Mouse (Mus musculus) adrenal gland, postnatal 10 days (tissue): ENCODE results near the gene Gm43191. TPM values are rescaled to one million over a fixed set of nuclear protein-coding genes. Genes with fewer than 3 reads are reported as not detected.
"Not testable (repeated sequence)": the region's sequence is repeated elsewhere in the genome, so short reads cannot be mapped to it uniquely, and the experiment has no call there.

Experiments
- DNase-seq: peaks from one replicate; pipeline ENCODE4 v3.0.0; 2021; ENCODE audit warnings: mixed read lengths
- total RNA-seq, 2 experiments: library from RNA; stranded (reverse); gene quantifications; 2 replicates each; pipeline ENCODE4 v1.2.3; 2021

Gm43191 gene
- total RNA-seq, 2 experiments from 2014 or later: not detected

DNA sequence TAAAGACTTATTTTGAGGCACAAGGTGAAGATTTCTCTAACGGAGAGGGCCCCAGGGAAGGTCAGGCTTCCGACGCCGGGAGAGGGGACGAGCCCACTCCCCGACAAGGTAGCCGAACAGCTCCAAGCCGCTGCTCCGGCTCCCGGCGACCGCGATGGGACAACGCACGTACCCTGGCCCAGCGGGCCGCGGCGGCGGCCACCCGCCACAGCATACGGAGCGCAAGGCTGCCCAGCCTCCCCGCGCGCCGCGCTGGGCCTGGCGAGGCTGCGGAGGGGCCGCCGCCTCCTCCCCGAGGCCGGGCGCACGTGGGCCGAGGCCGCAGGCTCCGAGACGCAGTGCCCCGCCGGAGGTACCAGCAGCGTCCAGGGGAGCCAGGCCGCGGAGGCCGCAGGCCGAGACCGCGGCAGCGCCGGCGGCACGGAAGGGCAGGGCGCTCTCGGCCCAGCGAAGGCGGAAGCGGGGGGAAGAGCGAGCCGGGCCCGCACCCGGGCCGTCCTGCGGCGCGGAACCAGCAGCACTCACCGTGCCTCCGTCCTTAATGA is 19.1 kb downstream of the Gm43191 start:
- DNase-seq: no peak

- no peak for DNase-seq
These were observed 19.7 kb downstream of the Gm43191 start for GRCm38 (mm10) chr3:116661288-116661869.

DNA sequence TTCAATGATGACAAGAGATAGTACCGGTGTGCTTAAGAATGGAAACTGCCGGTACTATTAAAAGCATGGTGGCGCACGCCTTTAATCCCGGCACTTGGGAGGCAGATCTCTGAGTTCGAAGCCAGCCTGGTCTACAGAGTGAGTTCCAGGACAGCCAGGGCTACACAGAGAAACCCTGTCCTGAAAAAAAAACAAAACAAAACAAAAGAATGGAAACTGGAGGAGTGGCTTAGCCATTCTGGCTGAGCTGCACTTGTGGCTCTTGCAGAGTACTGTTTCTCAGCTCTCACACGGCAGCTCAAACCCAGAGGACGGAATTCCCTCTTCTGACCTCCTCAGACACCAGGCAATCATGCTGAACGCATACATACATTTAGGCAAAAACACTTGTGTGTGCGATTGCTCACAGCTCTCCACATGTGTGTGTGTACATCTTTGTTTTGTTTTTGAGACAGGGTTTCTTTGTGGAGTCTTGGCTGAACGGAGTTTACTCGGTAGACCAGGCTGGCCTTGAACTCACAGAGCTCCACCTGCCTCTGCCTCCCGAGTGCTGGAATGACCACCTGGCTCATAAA is 21.1 kb downstream of the Gm43191 start:
- DNase-seq: no peak

- no peak for DNase-seq
These were observed 22.0 kb downstream of the Gm43191 start for GRCm38 (mm10) chr3:116658928-116659565.

- no peak for DNase-seq
These were observed 24.7 kb downstream of the Gm43191 start for GRCm38 (mm10) chr3:116656184-116656965.

GRCm38 (mm10) chr3:116654051-116654450 is 27.0 kb downstream of the Gm43191 start:
- DNase-seq: not testable (repeated sequence)

GRCm38 (mm10) chr3:116653278-116653945 is 27.6 kb downstream of the Gm43191 start:
- no peak for DNase-seq

- no peak for DNase-seq
These were observed 29.0 kb downstream of the Gm43191 start for GRCm38 (mm10) chr3:116652033-116652446.

DNA sequence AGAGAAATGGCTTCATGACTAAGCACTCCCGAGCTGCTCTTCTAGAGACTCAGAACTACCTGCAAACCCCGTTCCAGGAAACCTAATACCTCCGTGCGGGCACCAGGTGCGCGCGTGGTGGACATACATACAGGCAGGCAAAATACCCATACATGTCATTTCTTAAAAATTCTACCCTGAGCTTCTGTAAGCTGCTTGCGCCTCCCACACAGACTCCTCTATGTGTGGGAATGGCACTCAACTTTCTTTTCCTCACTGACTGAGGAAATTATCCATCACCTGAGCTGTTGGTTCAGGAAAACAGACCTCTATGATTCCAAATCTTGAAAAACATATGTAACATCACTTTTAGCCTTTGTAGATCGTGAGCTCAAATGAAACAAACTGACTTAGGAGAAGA is 30.4 kb downstream of the Gm43191 start:
- DNase-seq: no peak

- no peak for DNase-seq
These were observed 32.3 kb downstream of the Gm43191 start for GRCm38 (mm10) chr3:116648805-116649204.

DNA sequence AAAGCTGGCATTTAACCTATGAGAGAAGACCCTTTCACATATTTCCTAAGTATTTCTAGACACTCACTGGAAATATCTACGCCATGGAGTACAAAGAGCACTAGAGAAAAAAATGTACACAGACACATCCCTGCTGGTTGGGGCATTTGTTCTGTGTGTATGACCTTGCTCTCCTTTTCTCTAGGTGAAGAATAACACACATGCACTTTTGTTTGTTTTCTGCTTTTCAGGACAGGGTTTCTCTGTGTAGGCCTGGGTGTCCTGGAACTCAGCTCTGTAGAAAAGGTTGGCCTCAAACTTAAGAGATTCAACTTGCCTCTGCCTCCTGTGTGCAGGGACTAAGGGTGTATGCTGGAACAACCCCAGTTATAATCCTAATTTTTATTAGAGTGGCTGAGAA is 34.7 kb downstream of the Gm43191 start:
- DNase-seq: no peak

DNA sequence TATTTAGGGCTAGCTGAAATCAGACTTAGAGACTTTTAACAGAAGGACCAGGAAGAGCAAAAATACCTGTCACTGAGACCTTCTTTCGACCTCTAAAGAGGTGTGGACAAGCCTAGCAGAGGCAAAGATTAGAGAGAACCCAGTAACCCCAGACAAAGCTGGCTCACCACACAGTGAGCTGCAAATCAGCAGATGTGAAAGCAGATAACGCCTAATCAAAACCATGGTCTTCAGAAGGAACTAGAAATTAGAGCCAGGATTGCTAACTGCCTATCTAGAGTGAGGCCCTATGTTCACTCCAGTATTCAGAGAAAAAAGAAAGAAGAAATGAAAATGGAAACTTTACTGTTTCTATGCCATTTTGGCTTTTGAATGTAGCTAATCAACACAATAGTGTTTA is 38.7 kb downstream of the Gm43191 start:
- DNase-seq: no peak

GRCm38 (mm10) chr3:116641811-116642371 is 39.2 kb downstream of the Gm43191 start:
- DNase-seq: no peak

DNA sequence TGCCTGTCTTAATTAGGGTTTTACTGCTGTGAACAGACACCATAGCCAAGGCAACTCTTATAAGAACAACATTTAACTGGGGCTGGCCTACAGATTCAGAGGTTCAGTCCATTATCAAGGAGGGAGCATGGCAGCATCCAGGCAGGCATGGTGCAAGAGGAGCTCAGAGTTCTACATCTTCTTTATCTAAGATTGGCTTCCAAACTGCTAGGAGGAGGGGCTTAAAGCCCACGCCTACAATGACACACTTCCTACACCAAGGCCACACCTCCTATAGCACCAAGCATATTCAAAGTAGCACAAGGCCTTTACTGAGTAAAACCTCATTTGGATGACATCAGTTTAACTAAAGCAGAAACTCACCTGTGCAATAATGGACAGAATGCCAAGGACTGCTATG is 41.0 kb downstream of the Gm43191 start:
- DNase-seq: no peak

DNA sequence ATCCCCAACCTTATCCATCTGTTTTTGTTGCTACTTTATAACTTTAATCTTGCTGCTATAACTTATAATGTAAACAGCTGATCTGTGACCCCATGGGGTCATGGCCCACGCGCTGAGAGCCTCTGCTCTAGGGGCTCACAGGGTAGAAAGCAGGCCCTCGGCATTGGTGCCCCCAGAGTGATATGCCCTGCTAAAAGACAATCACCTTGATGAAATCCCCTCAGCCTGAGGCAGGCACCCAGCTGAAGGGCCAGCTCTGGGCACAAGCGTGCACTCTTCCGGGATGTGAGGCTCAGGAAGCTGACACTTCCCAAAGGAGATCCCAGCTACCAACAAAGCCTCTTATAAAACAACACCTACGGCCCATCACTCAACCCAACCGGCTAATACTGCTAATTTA is 42.5 kb downstream of the Gm43191 start:
- DNase-seq: no peak

DNA sequence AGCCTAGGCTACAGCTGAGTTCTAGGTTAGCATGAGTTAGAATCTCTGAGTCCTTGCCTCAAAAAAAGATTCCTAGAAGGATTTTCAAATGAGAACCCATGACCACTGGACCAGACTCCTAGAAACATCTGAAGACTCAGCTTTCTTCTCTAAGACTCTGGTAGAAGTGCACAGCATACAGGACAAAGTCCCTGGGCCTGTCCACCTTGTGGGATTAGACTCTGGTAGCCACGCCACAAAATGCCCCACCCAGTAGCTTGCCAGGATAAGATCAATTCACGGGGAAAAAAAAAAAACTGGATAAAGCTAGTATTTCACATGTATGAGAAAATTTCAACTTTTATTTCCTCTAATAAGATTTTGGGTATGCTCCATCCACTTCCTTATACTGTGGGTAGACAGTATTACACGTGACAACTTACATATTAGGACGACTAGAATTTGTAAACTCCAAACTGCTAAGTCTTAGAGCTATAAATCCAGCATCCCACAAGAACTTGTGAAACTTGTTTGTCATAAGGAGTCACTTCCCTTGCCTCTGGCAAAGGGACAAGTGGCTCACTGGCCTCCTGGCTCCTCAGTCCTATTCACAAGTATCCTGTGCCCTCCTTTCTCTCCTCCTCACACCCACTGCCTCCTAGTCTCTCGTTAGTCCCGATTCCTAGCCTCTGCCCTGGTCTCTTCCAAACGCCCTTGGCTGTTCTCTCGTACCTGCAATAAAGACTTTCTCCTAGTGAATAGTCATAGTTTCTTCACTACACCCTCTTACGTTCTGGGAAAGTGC is 43.2 kb downstream of the Gm43191 start:
- DNase-seq: no peak

DNA sequence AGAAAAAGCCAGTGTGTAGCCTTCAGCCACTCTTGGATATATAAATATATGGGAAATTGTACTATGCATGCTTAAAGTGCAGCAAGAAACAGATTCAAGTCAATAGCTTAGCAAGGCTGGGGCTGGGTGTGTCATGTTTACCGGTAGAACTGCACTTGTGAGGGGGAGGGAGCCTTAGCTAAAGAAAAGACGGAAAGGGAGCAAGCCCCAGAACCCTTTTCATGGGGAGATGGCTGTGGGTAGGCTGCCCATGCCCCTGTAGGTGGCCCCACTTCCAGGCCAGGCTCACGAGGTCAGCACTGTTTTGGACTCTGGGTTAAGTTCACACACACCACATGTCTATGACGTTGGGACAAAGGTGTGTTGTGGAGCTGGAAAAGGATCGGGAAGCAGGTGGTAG is 45.3 kb downstream of the Gm43191 start:
- no peak for DNase-seq

DNA sequence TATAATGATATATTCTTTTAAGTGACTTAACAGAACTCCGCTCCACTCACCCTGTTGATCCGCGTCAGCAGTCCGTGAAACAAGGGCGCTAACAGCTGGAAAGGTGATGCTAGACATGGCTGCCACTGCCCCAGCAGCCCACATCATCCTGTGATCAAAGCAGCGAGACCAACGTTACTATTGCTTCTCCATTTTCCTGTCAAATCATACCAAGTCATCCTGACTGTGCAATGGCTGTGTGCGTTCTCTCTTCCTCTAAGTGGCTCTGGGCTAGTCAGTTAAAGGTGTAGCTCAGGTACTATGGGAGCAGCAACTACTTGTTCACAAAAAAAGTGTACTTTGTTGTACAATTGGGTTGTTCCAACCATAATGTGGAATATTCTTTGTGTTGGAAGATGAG is 46.2 kb downstream of the Gm43191 start:
- no peak for DNase-seq

DNA sequence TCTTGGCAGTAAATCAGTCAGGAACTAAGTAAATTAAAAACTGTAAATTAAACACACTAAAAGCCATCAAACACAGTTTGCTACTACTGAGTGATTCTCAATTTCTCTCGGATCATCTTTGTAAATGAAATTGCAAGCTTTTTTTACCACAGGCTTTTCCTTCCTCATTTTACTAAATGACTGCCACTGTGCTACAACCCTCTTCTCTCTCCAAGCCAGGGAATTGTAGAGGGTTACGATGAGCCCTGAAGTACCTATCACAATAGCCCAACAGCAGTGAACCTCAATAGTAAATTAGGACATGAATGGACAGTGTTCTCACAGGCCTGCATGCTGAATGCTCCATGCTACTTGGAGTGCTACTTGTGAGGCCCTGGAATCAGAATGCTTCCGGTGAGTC is 47.0 kb downstream of the Gm43191 start:
- DNase-seq: no peak

GRCm38 (mm10) chr3:116632971-116633370 is 48.1 kb downstream of the Gm43191 start:
- no peak for DNase-seq

DNA sequence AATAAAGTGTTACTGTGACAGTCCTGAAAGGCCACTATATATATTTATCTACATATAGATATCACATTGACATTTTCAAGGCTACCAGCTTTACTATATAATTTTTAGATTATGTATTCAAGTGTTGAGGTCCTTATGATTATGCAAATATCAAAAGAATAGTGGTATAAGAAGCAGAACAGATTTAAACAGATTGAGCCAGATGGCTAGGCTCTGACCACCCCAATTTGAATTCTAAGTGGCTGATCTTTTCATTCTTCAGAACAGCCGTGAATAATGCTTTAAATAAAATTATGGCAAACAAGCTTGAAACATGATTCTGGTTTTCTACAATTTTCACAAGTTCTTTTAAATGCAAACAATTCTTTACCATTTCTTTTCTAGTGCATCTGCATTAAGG is 49.6 kb downstream of the Gm43191 start:
- no peak for DNase-seq
